Mouse (Mus musculus): ENCODE measurements around the gene Kremen2. TPM values are rescaled to one million over a fixed set of nuclear protein-coding genes. Genes with fewer than 3 reads are reported as not detected.

Kremen2 gene
- total RNA-seq, 1 experiment from 2014 or later, result not detected

Other genes with a start within 250 kb of the Kremen2 start
- 8.9 and 10.1 TPM in 2 replicates for gene Zfp213, start 181.6 kb downstream of the Kremen2 start, total RNA-seq (2017)
- 0.14 and 1.8 TPM in 2 replicates for gene Zfp13, start 146.3 kb downstream of the Kremen2 start, total RNA-seq (2017)
- not detected in 2 replicates for gene Zscan10, start 145.0 kb downstream of the Kremen2 start, total RNA-seq (2017)
- 0.24 TPM in 1 of 2 replicates, not detected in the other for gene Mmp25, start 100.6 kb downstream of the Kremen2 start, total RNA-seq (2017)
- not detected in 2 replicates for gene Bicdl2, start 85.3 kb downstream of the Kremen2 start, total RNA-seq (2017)
- gene Hcfc1r1, start 72.2 kb downstream of the Kremen2 start, total RNA-seq (2017), result 19.2 and 26.9 TPM in 2 replicates
- 44.6 and 55.5 TPM in 2 replicates for gene Thoc6, start 72.0 kb downstream of the Kremen2 start, total RNA-seq (2017)
- 10.1 and 13.2 TPM in 2 replicates for gene Tnfrsf12a, start 68.4 kb downstream of the Kremen2 start, total RNA-seq (2017)
- gene Cldn6, start 66.6 kb downstream of the Kremen2 start, total RNA-seq (2017), result 1.3 TPM in 1 of 2 replicates, not detected in the other
- not detected in 2 replicates for gene Cldn9, start 61.8 kb downstream of the Kremen2 start, total RNA-seq (2017)
- not detected in 2 replicates for gene 1520401A03Rik, start 23.1 kb downstream of the Kremen2 start, total RNA-seq (2017)
- gene Pkmyt1, start 19.5 kb downstream of the Kremen2 start, total RNA-seq (2017), result 14.3 and 28.1 TPM in 2 replicates
- 4.4 and 5.3 TPM in 2 replicates for gene Paqr4, start 5.0 kb downstream of the Kremen2 start, total RNA-seq (2017)
- gene Flywch1, start 25.8 kb upstream of the Kremen2 start, total RNA-seq (2017), result 33.8 and 34.0 TPM in 2 replicates
- gene Flywch2, start 40.2 kb upstream of the Kremen2 start, total RNA-seq (2017), result 0.46 and 4.6 TPM in 2 replicates
- gene Srrm2, start 44.7 kb upstream of the Kremen2 start, total RNA-seq (2017), result 234 and 239 TPM in 2 replicates
- 96.2 and 130 TPM in 2 replicates for gene Elob, start 83.3 kb upstream of the Kremen2 start, total RNA-seq (2017)
- gene Prss33, start 90.2 kb upstream of the Kremen2 start, total RNA-seq (2017), result not detected in 2 replicates
- gene Prss32, start 98.0 kb upstream of the Kremen2 start, total RNA-seq (2017), result not detected in 2 replicates
- gene Prss41, start 98.3 kb upstream of the Kremen2 start, total RNA-seq (2017), result not detected in 2 replicates
- gene Prss21, start 122.2 kb upstream of the Kremen2 start, total RNA-seq (2017), result not detected in 2 replicates
- not detected in 2 replicates for gene Dcpp1, start 135.0 kb upstream of the Kremen2 start, total RNA-seq (2017)
- not detected in 2 replicates for gene Dcpp2, start 135.0 kb upstream of the Kremen2 start, total RNA-seq (2017)
- not detected in 2 replicates for gene Dcpp3, start 171.6 kb upstream of the Kremen2 start, total RNA-seq (2017)
- gene Sbp, start 195.8 kb upstream of the Kremen2 start, total RNA-seq (2017), result not detected in 2 replicates
- gene Sbpl, start 209.4 kb upstream of the Kremen2 start, total RNA-seq (2017), result not detected in 2 replicates
- not detected in 2 replicates for gene Prss30, start 234.7 kb upstream of the Kremen2 start, total RNA-seq (2017)